Mouse (Mus musculus) mesoderm, embryonic 11.5 days (tissue): ENCODE results near the gene Rpl11.

Experiments
- DNase-seq: peaks from one replicate; pipeline ENCODE4 v3.0.0-alpha.2; 2012; ENCODE audit warnings: low read depth, low spot score

Gene Rpl11

GRCm38 (mm10) chr4:136027416-136028131 is 25.7 kb downstream of the Rpl11 start:
- no peak for DNase-seq

GRCm38 (mm10) chr4:136025350-136025749 is 27.9 kb downstream of the Rpl11 start:
- DNase-seq: no peak

- DNase-seq: no peak
These were observed 30.3 kb downstream of the Rpl11 start for GRCm38 (mm10) chr4:136022924-136023323.

- peak; percentile 100 for DNase-seq
These were observed 31.6 kb downstream of the Rpl11 start, which contains the start of gene Eloa for GRCm38 (mm10) chr4:136021549-136022047. TSS of gene Eloa (minus strand) at chr4:136021763.

DNA sequence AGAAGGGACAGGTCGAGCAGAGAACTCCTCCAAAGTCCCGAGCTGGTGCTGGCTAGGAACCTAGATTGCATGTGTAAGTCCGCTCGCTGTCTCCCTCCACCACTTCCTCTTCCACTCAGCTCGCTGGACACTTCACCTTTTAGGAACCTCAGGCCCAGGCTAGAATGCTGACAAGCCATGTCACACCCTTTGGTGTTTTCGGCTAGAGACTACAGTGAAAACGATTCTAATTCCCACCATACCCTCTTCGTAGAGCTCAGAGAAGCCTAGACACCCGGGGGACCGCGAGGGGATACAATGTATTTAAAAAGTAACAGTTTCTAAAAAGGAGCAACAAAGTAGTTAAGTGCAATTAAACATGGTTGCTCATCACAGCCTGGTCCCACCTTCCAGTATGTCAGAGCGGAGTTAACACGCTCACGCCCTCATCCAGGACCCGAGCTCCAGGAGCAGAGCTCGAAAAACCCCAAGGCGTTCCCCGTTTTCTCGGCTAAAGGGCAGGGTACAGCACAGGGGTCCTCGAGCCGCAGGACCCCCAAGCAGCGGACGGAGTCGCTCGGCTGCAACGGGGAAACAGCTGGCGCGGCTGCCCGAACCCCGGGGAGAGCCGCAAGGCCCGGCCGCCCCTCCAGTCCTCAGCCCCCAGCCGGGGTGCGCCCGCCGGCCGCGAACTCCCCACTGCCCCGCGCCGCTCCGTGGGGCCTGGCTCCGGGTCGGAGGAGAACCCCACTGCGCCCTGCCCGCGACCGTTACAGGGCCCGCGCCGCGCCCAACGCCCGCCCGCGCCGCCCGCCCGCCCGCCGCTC is 32.3 kb downstream of the Rpl11 start:
- DNase-seq: peak; percentile 5

- DNase-seq: no peak
These were observed 37.1 kb downstream of the Rpl11 start for GRCm38 (mm10) chr4:136016059-136016602.

GRCm38 (mm10) chr4:136010586-136010985 is 42.6 kb downstream of the Rpl11 start:
- no peak for DNase-seq

DNA sequence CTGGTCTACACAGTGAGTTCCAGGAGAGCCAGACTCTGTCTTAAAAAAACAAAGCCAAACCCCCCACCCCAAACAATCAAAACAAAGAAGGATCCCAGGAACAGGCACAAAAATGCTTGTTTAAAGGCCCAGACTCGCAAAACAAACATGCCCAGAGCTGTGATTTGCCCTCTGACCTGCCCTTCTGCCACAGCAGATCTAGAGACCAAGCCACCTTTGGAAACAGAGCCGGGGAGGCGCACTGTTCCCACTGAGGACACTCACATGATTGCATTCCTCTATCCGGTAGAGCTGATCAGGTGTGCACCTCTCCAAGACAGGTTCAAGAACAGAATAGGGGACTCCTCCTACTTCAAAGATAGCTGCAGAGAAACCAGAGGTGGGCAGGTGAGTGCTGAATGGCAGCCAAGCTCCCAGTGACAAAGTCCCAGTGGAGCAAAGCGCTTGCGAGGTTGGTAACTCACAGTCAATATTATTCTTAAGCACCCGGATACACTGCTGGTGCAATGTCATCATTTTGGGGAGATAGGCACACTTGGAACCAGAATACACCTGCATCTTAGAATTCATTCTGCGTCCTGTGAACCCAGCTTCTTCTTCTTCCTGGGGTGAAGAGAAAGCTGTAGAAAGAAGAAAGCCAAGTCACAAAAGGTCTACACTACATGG is 44.3 kb downstream of the Rpl11 start:
- no peak for DNase-seq

DNA sequence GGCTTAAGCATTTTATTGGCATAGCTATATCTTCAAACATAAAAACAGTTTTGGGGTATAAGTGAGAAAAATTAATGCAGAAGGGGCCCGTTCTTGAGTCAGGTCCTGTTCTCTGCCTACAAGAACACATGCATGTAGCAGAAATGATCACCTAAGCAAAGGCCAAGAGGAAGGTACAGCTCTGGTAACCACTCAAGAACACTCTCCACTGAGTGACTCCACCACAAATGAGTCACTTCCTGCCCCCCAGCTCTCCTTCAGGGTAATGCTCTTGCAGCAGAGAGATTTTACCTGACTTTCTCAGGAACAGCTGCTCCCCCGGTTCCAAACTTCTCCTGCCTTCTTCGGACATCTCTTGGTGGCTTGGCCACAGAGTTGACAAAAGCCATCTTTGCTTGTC is 46.4 kb downstream of the Rpl11 start:
- no peak for DNase-seq

DNA sequence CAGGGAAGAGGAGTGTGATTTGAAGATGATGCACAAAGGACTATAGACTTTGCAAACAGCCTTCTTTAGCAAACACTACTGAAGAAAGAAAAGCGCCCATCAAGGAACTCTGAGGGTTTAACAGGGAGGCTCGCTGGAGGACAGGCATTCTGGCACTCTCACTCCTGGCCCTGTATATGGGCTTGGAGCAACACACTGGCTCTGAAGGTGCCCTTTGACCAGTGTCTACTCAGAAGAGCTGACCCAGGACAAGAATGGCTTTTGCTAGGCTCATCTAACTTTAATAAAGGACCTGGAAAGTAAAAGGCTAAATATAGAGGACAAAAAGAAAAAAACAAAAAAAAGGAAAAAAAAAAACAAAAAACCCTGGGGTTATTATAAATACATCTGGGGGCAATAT is 48.3 kb downstream of the Rpl11 start:
- no peak for DNase-seq

DNA sequence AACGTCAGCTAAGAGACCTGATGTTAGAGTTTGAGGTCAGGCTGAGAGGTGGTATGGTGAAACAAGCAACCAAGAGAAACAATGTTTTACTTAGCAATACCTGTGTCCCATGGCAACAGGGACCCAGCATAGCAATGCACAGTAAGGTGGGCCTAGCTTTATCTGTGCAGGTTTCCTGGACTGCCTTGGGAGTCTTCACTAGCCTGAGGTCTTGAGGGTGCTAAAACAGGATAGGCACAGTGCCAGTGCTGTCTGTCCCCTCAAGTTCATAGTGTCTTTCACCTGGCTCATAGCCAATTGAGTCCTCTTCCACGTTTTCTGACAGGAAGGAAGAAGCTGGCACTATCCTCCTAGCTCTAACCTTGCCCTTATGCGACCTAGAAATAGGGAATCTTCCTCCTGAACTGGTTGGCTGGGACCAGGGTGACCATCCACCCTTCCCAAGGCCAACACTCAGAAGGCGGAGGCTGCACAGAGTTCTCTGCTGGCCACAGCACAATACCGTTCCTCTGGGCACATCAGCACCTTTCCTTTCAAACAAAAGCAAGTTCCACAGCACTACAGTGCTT is 49.0 kb downstream of the Rpl11 start:
- no peak for DNase-seq

DNA sequence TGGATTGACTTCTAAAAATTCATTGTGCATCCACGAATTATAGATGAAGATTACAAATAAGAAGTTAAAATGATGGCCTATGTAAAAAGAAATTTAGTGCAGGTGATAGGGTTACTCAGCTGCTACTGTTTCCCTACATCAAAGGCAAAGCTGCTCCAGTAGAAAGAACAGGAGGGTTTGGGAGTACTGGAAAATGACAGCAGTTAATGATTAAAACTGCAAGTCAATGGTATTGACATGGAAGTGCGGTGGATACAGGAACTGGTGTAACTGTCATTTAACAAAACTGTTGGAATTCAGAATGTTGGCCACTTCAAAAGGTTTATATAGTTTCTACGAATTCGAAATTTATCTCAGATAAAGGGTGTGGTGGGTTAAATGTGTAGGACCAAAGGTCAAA is 58.1 kb downstream of the Rpl11 start:
- no peak for DNase-seq

DNA sequence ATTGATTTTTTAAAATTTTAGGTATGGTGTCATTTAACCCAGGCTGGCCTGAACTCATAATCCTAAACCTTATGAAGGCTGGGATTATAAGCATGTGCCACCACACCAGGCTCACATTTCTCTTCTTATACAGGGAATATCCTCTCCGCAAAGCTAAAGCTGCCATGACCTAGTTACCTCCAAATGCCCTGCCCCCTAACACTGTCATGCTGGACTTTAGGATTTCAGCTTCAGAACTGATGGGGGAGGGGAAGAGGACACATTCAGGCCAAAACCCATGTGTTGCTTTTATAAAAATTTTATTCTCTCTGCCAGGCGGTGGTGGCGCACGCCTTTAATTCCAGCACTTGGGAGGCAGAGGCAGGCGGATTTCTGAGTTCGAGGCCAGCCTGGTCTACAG is 59.3 kb downstream of the Rpl11 start:
- DNase-seq: no peak

- DNase-seq: no peak
These were observed 65.5 kb downstream of the Rpl11 start for GRCm38 (mm10) chr4:135987714-135988113.

- peak; percentile 96 for DNase-seq
These were observed 66.1 kb downstream of the Rpl11 start, which contains the start of gene Pithd1 for GRCm38 (mm10) chr4:135986943-135987710. TSS of gene Pithd1 (minus strand) at chr4:135987264.

- no peak for DNase-seq
These were observed 66.8 kb downstream of the Rpl11 start for GRCm38 (mm10) chr4:135986301-135986942.

DNA sequence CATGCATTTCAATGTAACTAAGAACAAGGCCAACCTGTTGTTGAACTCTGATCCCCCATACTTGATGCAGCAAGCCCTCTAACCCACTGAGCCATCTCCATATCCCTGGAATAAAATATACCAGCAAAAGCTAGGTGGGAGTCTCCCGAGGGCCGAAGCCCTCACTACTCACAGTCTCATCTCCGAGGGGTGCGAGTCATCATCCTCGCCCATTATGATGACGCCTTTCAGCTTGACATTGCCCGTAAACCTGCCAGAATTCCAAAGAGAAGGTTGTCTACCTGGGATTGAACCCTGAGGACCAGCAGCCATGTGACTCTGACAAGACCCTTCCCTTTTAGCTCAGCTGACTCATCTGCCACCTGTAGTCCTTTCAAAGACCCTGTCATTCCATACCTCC is 67.5 kb downstream of the Rpl11 start:
- DNase-seq: no peak

GRCm38 (mm10) chr4:135985193-135985592 is 68.0 kb downstream of the Rpl11 start:
- no peak for DNase-seq

DNA sequence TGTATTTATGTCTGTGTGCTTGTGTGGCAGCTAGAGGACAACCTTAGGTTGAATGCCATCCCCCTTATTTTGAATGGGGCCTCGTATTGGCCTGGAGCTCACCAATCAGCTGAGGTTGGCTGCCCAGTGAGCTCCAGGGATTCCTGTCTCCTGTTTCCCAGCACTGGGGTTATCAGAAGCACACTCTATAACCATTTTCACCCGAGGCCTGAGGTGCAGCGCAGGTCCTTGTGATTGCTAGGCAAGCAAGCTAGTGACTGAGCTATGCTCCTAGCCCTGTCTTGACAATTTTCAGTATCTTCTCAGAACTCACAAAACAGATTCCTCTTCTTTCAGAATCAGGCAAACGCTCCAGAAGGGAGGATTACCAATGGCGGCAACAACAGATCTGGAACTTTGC is 68.7 kb downstream of the Rpl11 start:
- DNase-seq: no peak

DNA sequence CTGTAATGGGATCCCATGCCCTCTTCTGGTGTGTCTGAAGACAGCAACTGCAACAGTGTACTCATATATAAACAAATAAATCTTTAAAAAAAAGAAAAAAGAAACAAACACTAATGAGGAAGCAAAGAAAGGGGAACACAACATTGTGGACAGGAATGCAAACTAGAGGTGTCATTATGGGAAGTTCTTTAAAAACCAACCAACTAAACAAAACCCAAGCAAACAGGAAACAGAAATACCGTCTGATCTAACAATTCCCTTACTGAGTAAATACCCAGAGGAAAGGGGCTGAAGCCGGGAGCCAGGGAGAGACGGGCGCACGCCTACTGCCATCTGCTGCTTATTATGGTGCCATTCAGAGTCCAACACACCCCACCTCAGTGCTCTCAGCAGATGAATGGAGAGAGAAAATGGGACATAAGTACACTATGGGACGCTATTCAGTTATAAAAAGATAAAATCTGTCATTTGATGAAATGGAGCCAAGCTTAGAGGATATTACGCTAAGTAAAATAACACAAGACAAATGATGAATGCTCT is 71.6 kb downstream of the Rpl11 start:
- DNase-seq: no peak
